Mouse (Mus musculus): ENCODE measurements around the gene Ppox. TPM values are rescaled to one million over a fixed set of nuclear protein-coding genes. Genes with fewer than 3 reads are reported as not detected.

Ppox gene
- polyA plus RNA-seq, 1 experiment from 2014 or later, result 61.5 TPM

- H3K4me1 ChIP-seq, result peaks cover 8% of the 10 kb centered on the region; the same call in 1 of the 2 replicates
- no peak overlapping the region for H3K27ac ChIP-seq (replicated peaks)
- H3K27me3 ChIP-seq, result no peaks in the 10 kb centered on the region
- no peak overlapping the region for H3K4me2 ChIP-seq (replicated peaks)
- H3K9me3 ChIP-seq, result no peaks in the 10 kb centered on the region
- 89% methylated on average over 12 of the region's 12 CpGs for WGBS
- no peak for ATAC-seq (ENCODE audit: low FRiP score, low read depth)
- H3K9ac ChIP-seq (replicated peaks), result no peak overlapping the region
- no peak overlapping the region for H3K4me3 ChIP-seq
- peaks cover 46% of the 10 kb centered on the region for H3K36me3 ChIP-seq
Observed at GRCm38 (mm10) chr1:171232800-171233730, 47.9 kb downstream of the Ppox start.

- no peak overlapping the region for H3K4me2 ChIP-seq (replicated peaks)
- no peak overlapping the region for H3K27ac ChIP-seq (replicated peaks)
- no peak for ATAC-seq (ENCODE audit: low FRiP score, low read depth)
- no peak overlapping the region for H3K4me3 ChIP-seq
- H3K9me3 ChIP-seq, result no peaks in the 10 kb centered on the region
- H3K9ac ChIP-seq (replicated peaks), result no peak overlapping the region
- 83% methylated on average over 5 of the region's 5 CpGs for WGBS
- no peaks in the 10 kb centered on the region for H3K27me3 ChIP-seq
- H3K36me3 ChIP-seq, result peaks cover 39% of the 10 kb centered on the region
- H3K4me1 ChIP-seq, result peaks cover 8% of the 10 kb centered on the region; the same call in 1 of the 2 replicates
Observed at GRCm38 (mm10) chr1:171232348-171232747, 48.6 kb downstream of the Ppox start.

DNA sequence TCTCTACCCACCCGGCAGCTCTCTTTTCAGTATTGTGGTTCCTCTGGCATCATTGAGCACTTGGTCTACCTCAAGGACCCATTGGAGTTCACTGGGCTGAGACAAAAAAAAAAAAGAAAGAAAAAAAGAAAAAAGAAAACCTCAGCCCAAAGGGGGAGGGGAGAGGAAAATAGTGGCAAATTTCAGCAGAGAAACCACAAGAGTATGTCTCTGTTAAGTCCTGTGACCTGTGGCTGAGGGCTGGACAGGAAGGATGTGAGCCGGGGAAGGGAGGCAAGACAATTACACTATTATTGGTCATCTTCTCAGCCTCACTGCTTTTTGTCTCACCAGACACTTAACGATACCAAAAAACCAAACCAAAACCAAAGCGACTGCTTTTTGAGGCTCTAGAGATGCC, 49.1 kb downstream of the Ppox start:
- Histone ChIP-seq H3K9me3 (no peaks in the 10 kb centered on the region), H3K9ac (replicated peaks) (no peak overlapping the region), H3K4me3 (no peak overlapping the region), H3K4me2 (replicated peaks) (no peak overlapping the region), H3K27ac (replicated peaks) (no peak overlapping the region), H3K27me3 (no peaks in the 10 kb centered on the region), H3K36me3 (peaks cover 34% of the 10 kb centered on the region), H3K4me1 (peaks cover 8% of the 10 kb centered on the region; the same call in 1 of the 2 replicates)
- WGBS, result 83% methylated on average over 4 of the region's 4 CpGs
- ATAC-seq (ENCODE audit: low FRiP score, low read depth), result no peak

GRCm38 (mm10) chr1:171230215-171230614, 50.8 kb downstream of the Ppox start:
- H3K27ac ChIP-seq (replicated peaks), result no peak overlapping the region
- H3K4me3 ChIP-seq, result no peak overlapping the region
- H3K9me3 ChIP-seq, result no peaks in the 10 kb centered on the region
- H3K4me1 ChIP-seq, result peaks cover 8% of the 10 kb centered on the region; the same call in 1 of the 2 replicates
- H3K4me2 ChIP-seq (replicated peaks), result no peak overlapping the region
- H3K36me3 ChIP-seq, result peaks cover 19% of the 10 kb centered on the region
- 45% methylated on average over 3 of the region's 3 CpGs for WGBS
- ATAC-seq (ENCODE audit: low FRiP score, low read depth), result no peak
- H3K27me3 ChIP-seq, result no peaks in the 10 kb centered on the region
- H3K9ac ChIP-seq (replicated peaks), result no peak overlapping the region

DNA sequence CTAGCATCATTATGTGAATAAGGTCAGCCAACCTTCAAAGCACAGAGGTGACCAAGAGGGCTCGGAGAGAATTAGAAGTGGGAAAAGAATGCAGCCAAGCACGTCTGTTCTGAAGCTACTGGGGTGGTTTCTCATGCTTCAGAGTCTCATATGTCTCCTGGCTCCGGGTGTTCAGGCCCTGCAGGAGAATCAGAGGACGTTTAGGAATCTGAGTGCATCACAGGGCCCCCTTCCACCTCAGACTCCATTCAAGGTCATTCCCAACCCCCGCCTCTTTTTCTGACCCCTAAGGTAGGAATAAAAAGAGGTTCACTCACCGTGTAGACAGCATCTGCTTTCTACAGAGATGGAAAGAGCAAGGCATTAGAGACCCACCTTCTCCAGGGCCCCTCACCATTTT, 51.2 kb downstream of the Ppox start:
- Histone ChIP-seq H3K4me3 (no peak overlapping the region), H3K36me3 (peaks cover 14% of the 10 kb centered on the region), H3K27ac (replicated peaks) (no peak overlapping the region), H3K9me3 (no peaks in the 10 kb centered on the region), H3K4me2 (replicated peaks) (no peak overlapping the region), H3K9ac (replicated peaks) (no peak overlapping the region), H3K27me3 (no peaks in the 10 kb centered on the region), H3K4me1 (peaks cover 8% of the 10 kb centered on the region; the same call in 1 of the 2 replicates)
- 28% methylated on average over 6 of the region's 6 CpGs for WGBS
- ATAC-seq (ENCODE audit: low FRiP score, low read depth), result no peak

DNA sequence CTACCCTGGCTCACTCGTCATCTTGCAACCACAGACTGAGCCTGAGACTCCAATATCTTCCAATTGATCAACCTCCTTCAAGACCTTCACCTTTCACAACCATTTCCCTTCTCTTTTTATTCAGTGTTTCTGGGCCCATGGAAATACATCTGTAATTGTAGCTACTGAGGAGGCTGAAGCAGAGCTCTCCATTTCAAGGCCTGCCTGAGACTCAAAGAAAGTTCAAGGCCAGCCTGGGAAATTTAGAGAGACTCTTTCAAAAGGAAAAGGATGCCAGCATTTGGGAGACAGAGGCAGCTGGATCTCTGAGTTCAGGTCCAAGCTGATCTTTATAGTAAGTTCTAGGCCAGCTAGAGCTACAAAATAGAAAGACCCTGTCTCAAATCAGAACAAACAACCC, 53.1 kb downstream of the Ppox start:
- Histone ChIP-seq H3K9me3 (no peaks in the 10 kb centered on the region), H3K36me3 (no peaks in the 10 kb centered on the region), H3K4me1 (peaks cover 8% of the 10 kb centered on the region; the same call in 1 of the 2 replicates), H3K4me3 (no peak overlapping the region), H3K27me3 (no peaks in the 10 kb centered on the region), H3K9ac (replicated peaks) (no peak overlapping the region), H3K27ac (replicated peaks) (no peak overlapping the region), H3K4me2 (replicated peaks) (no peak overlapping the region)
- WGBS, result 86% methylated on average over 1 of the region's 1 CpGs
- ATAC-seq (ENCODE audit: low FRiP score, low read depth), result no peak

GRCm38 (mm10) chr1:171226780-171227179, 54.2 kb downstream of the Ppox start:
- Histone ChIP-seq H3K4me3 (no peak overlapping the region), H3K36me3 (no peaks in the 10 kb centered on the region), H3K27me3 (no peaks in the 10 kb centered on the region), H3K27ac (replicated peaks) (no peak overlapping the region), H3K4me1 (peaks cover 13% of the 10 kb centered on the region; the same call in 1 of the 2 replicates), H3K9me3 (no peaks in the 10 kb centered on the region), H3K4me2 (replicated peaks) (no peak overlapping the region), H3K9ac (replicated peaks) (no peak overlapping the region)
- WGBS, result 31% methylated on average over 4 of the region's 4 CpGs
- ATAC-seq (ENCODE audit: low FRiP score, low read depth), result no peak

Other genes starting within 250 kb of the Ppox start
- gene Fcgr3, start 216.3 kb downstream of the Ppox start, polyA plus RNA-seq (2016; fragmentation: Nextera tagmentation; extraction: Ambion mirVana), result 5.8 and 9.8 TPM in 2 replicates
- 1.7 and 3.6 TPM in 2 replicates for gene Cfap126, start 167.3 kb downstream of the Ppox start, polyA plus RNA-seq (2016; fragmentation: Nextera tagmentation; extraction: Ambion mirVana)
- gene Sdhc, start 130.6 kb downstream of the Ppox start, polyA plus RNA-seq (2016; fragmentation: Nextera tagmentation; extraction: Ambion mirVana), result 225 and 229 TPM in 2 replicates
- gene Mpz, start 130.5 kb downstream of the Ppox start, polyA plus RNA-seq (2016; fragmentation: Nextera tagmentation; extraction: Ambion mirVana), result 0.33 and 0.94 TPM in 2 replicates
- gene Pcp4l1, start 84.9 kb downstream of the Ppox start, polyA plus RNA-seq (2016; fragmentation: Nextera tagmentation; extraction: Ambion mirVana), result 20.4 and 20.8 TPM in 2 replicates
- 0.11 and 0.47 TPM in 2 replicates for gene Nr1i3, start 67.2 kb downstream of the Ppox start, polyA plus RNA-seq (2016; fragmentation: Nextera tagmentation; extraction: Ambion mirVana)
- 28.5 and 33.4 TPM in 2 replicates for gene Tomm40l, start 58.7 kb downstream of the Ppox start, polyA plus RNA-seq (2016; fragmentation: Nextera tagmentation; extraction: Ambion mirVana)
- 2.9 and 6.6 TPM in 2 replicates for gene Apoa2, start 56.1 kb downstream of the Ppox start, polyA plus RNA-seq (2016; fragmentation: Nextera tagmentation; extraction: Ambion mirVana)
- 22.3 and 28.4 TPM in 2 replicates for gene Fcer1g, start 46.8 kb downstream of the Ppox start, polyA plus RNA-seq (2016; fragmentation: Nextera tagmentation; extraction: Ambion mirVana)
- 8.2 and 9.2 TPM in 2 replicates for gene Adamts4, start 30.8 kb downstream of the Ppox start, polyA plus RNA-seq (2016; fragmentation: Nextera tagmentation; extraction: Ambion mirVana)
- 224 and 226 TPM in 2 replicates for gene Ndufs2, start 29.8 kb downstream of the Ppox start, polyA plus RNA-seq (2016; fragmentation: Nextera tagmentation; extraction: Ambion mirVana)
- gene B4galt3, start 10.9 kb downstream of the Ppox start, polyA plus RNA-seq (2016; fragmentation: Nextera tagmentation; extraction: Ambion mirVana), result 72.1 and 80.6 TPM in 2 replicates
- gene Usp21, start 6.8 kb upstream of the Ppox start, polyA plus RNA-seq (2016; fragmentation: Nextera tagmentation; extraction: Ambion mirVana), result 113 and 119 TPM in 2 replicates
- gene Ufc1, start 13.8 kb upstream of the Ppox start, polyA plus RNA-seq (2016; fragmentation: Nextera tagmentation; extraction: Ambion mirVana), result 106 TPM in 2 replicates
- 49.3 and 51.9 TPM in 2 replicates for gene Dedd, start 48.0 kb upstream of the Ppox start, polyA plus RNA-seq (2016; fragmentation: Nextera tagmentation; extraction: Ambion mirVana)
- 45.9 and 49.7 TPM in 2 replicates for gene Nit1, start 64.5 kb upstream of the Ppox start, polyA plus RNA-seq (2016; fragmentation: Nextera tagmentation; extraction: Ambion mirVana)
- gene Pfdn2, start 64.5 kb upstream of the Ppox start, polyA plus RNA-seq (2016; fragmentation: Nextera tagmentation; extraction: Ambion mirVana), result 140 and 149 TPM in 2 replicates
- gene Klhdc9, start 79.6 kb upstream of the Ppox start, polyA plus RNA-seq (2016; fragmentation: Nextera tagmentation; extraction: Ambion mirVana), result 1.9 and 2.3 TPM in 2 replicates
- 0.88 and 1.4 TPM in 2 replicates for gene Nectin4, start 88.9 kb upstream of the Ppox start, polyA plus RNA-seq (2016; fragmentation: Nextera tagmentation; extraction: Ambion mirVana)
- 1.0 and 1.4 TPM in 2 replicates for gene Arhgap30, start 107.8 kb upstream of the Ppox start, polyA plus RNA-seq (2016; fragmentation: Nextera tagmentation; extraction: Ambion mirVana)
- gene Usf1, start 130.1 kb upstream of the Ppox start, polyA plus RNA-seq (2016; fragmentation: Nextera tagmentation; extraction: Ambion mirVana), result 175 and 190 TPM in 2 replicates
- gene Tstd1, start 137.7 kb upstream of the Ppox start, polyA plus RNA-seq (2016; fragmentation: Nextera tagmentation; extraction: Ambion mirVana), result 9.9 and 10.5 TPM in 2 replicates
- 10.1 and 12.4 TPM in 2 replicates for gene F11r, start 156.3 kb upstream of the Ppox start, polyA plus RNA-seq (2016; fragmentation: Nextera tagmentation; extraction: Ambion mirVana)
- 19.0 and 21.8 TPM in 2 replicates for gene Alyref2, start 222.3 kb upstream of the Ppox start, polyA plus RNA-seq (2016; fragmentation: Nextera tagmentation; extraction: Ambion mirVana)

Data from midbrain, embryonic 12.5 days (tissue).